Mouse (Mus musculus) embryonic facial prominence, embryonic 14.5 days (tissue): ENCODE measurements at regions not wholly inside any gene's neighbourhood (a gene's known extent, or its start where the extent isn't known, plus 50 kb on each side); places are given as distances from the start of the nearest gene placed in this dataset.

ENCODE experiments used
- ATAC-seq: fragments of 200-750 bp; cut with Nextera tagmentation; 2 replicates; pipeline ENCODE4 v1.8.0; 2017; ENCODE audit warnings: low read depth, moderate number of reproducible peaks, moderate TSS enrichment
- DNase-seq: peaks from one replicate; pipeline ENCODE4 v3.0.0-alpha.2; 2015; ENCODE audit warnings: low spot score
- H3K27ac ChIP-seq: fragments of 300-500 bp; sonication (generic); replicated peaks from 2 replicates; pipeline ENCODE4 v1.5.1; 2014; ENCODE audit warnings: low read depth, mild to moderate bottlenecking, low read length, moderate library complexity
- H3K27me3 ChIP-seq: fragments of 300-500 bp; sonication (generic); replicated peaks from 2 replicates; pipeline ENCODE4 v1.6.1; 2014; ENCODE audit warnings: low read length; ENCODE audit not compliant: control insufficient read depth, insufficient read depth
- H3K36me3 ChIP-seq: fragments of 300-500 bp; sonication (generic); 2 replicates; pipeline ENCODE4 v1.6.1; 2014; ENCODE audit warnings: low read length, mixed read lengths; ENCODE audit not compliant: control insufficient read depth, insufficient read depth
- H3K4me1 ChIP-seq: fragments of 300-500 bp; sonication (generic); 2 replicates; pipeline ENCODE4 v1.6.1; 2014; ENCODE audit warnings: antibody characterized with exemption, low read length; ENCODE audit not compliant: control insufficient read depth, insufficient read depth
- H3K4me2 ChIP-seq: fragments of 300-500 bp; sonication (generic); 2 replicates; pipeline ENCODE4 v1.6.1; 2014; ENCODE audit warnings: low read depth, mild to moderate bottlenecking, low read length, moderate library complexity, mixed read lengths
- H3K4me3 ChIP-seq: fragments of 300-500 bp; sonication (generic); 2 replicates; pipeline ENCODE4 v1.5.1; 2014; ENCODE audit warnings: low read depth, mild to moderate bottlenecking, low read length
- H3K9ac ChIP-seq: fragments of 300-500 bp; sonication (generic); 2 replicates; pipeline ENCODE4 v1.6.1; 2014; ENCODE audit warnings: low read depth, mild to moderate bottlenecking, low read length, moderate library complexity, mixed read lengths
- H3K9me3 ChIP-seq: fragments of 300-500 bp; sonication (generic); 2 replicates; pipeline ENCODE4 v1.6.1; 2016; ENCODE audit warnings: low read length; ENCODE audit not compliant: control insufficient read depth
- WGBS: fragments of 180-500 bp; shearing (Covaris S2); extraction: QIAGEN DNeasy Blood & Tissue Kit; methylation state at CpG from one replicate; pipeline ENCODE4 v1.1.7; 2014; 5-methylcytosine and 5-hydroxymethylcytosine counted together

DNA sequence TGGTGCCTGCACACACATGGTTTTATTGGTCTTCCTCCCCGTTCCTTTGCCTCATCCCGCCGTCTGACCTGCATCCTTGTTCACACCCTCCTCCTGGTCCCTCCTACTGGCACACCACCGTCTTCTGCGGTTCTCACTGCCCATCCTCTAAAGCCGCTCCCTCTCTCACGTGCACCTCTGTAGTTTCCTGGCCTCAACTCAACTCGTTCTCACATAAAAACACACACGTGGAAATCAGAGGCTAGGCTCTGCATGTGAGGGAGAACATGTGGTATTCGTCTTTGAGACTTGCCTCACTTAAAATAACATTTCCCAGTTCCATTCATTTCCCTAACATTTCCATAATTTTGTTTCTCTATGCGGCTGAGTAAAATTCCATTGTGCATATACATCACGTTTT lies 69.5 kb downstream of the Aldh8a1 start:
- H3K27ac ChIP-seq = peak overlapping the region; percentile 58

GRCm38 (mm10) chr10:21448132-21448531 lies 71.0 kb downstream of the Aldh8a1 start:
- Histone ChIP-seq H3K27ac (no peak overlapping the region), H3K27me3 (no peaks in the 10 kb centered on the region), H3K36me3 (no peaks in the 10 kb centered on the region), H3K9me3 (no peaks in the 10 kb centered on the region), H3K9ac (no peak overlapping the region), H3K4me2 (no peak overlapping the region), H3K4me1 (peaks cover 20% of the 10 kb centered on the region), H3K4me3 (no peak overlapping the region)
- WGBS = 83% methylated on average over 3 of the region's 3 CpGs
- ATAC-seq (no peak), DNase-seq (no peak)

More for the DNA sequence above, 69.5 kb downstream of the Aldh8a1 start:
- H3K9me3 ChIP-seq = no peaks in the 10 kb centered on the region
- DNase-seq (peak; percentile 74), ATAC-seq (peak; percentile 22; the same call in 1 of the 2 replicates)
- WGBS = 37% methylated on average over 12 of the region's 12 CpGs
- no peaks in the 10 kb centered on the region for H3K27me3 ChIP-seq
- H3K4me3 ChIP-seq = no peak overlapping the region
- no peaks in the 10 kb centered on the region for H3K36me3 ChIP-seq
- H3K9ac ChIP-seq = no peak overlapping the region
- no peak overlapping the region for H3K4me2 ChIP-seq
- H3K4me1 ChIP-seq = peaks cover 21% of the 10 kb centered on the region

GRCm38 (mm10) chr10:21448942-21449341 lies 71.9 kb downstream of the Aldh8a1 start:
- no peak for DNase-seq
- H3K36me3 ChIP-seq = no peaks in the 10 kb centered on the region
- H3K9me3 ChIP-seq = no peaks in the 10 kb centered on the region
- H3K27me3 ChIP-seq = no peaks in the 10 kb centered on the region
- no peak overlapping the region for H3K27ac ChIP-seq
- WGBS = 75% methylated on average over 5 of the region's 5 CpGs
- no peak overlapping the region for H3K9ac ChIP-seq
- no peak overlapping the region for H3K4me2 ChIP-seq
- no peak for ATAC-seq
- H3K4me1 ChIP-seq = peaks cover 13% of the 10 kb centered on the region; the same call in 1 of the 2 replicates
- no peak overlapping the region for H3K4me3 ChIP-seq

- H3K27me3 ChIP-seq = no peaks in the 10 kb centered on the region
- H3K36me3 ChIP-seq = no peaks in the 10 kb centered on the region
- H3K9ac ChIP-seq = no peak overlapping the region
- ATAC-seq (no peak), DNase-seq (no peak)
- H3K4me3 ChIP-seq = no peak overlapping the region
- 87% methylated on average over 2 of the region's 2 CpGs for WGBS
- no peaks in the 10 kb centered on the region for H3K9me3 ChIP-seq
- H3K27ac ChIP-seq = no peak overlapping the region
- no peak overlapping the region for H3K4me2 ChIP-seq
- peaks cover 16% of the 10 kb centered on the region; the same call in 1 of the 2 replicates for H3K4me1 ChIP-seq
Measured at GRCm38 (mm10) chr10:21452611-21453010, 75.5 kb downstream of the Aldh8a1 start.

DNA sequence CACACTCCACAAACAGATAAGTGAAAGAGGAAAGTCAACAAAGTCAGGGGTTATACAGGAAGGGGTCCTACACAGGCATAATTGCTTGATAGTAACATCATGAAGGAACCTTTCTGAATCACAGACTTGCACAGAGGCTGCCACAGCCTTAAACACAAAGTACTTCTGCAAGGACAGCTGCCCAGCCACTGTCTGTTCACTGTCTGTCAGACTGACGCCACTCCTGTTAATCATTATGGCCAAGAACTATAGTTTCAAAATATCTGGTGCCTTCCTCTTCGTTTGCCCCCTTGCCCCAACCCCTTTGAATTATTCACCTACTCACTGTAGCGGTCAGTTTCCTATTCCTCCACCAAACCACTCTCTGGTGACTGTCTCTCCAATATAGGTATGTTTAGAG lies 76.4 kb downstream of the Aldh8a1 start:
- 83% methylated on average over 3 of the region's 3 CpGs for WGBS
- H3K9me3 ChIP-seq = no peaks in the 10 kb centered on the region
- ATAC-seq (no peak), DNase-seq (no peak)
- no peak overlapping the region for H3K9ac ChIP-seq
- H3K27me3 ChIP-seq = no peaks in the 10 kb centered on the region
- H3K36me3 ChIP-seq = no peaks in the 10 kb centered on the region
- peaks cover 16% of the 10 kb centered on the region; the same call in 1 of the 2 replicates for H3K4me1 ChIP-seq
- no peak overlapping the region for H3K4me2 ChIP-seq
- no peak overlapping the region for H3K4me3 ChIP-seq
- no peak overlapping the region for H3K27ac ChIP-seq

- no peak overlapping the region for H3K27ac ChIP-seq
- H3K9ac ChIP-seq = no peak overlapping the region
- H3K9me3 ChIP-seq = no peaks in the 10 kb centered on the region
- DNase-seq = no peak
- ATAC-seq = no peak
- H3K4me2 ChIP-seq = no peak overlapping the region
- no peak overlapping the region for H3K4me3 ChIP-seq
- peaks cover 16% of the 10 kb centered on the region; the same call in 1 of the 2 replicates for H3K4me1 ChIP-seq
- no peaks in the 10 kb centered on the region for H3K27me3 ChIP-seq
- H3K36me3 ChIP-seq = no peaks in the 10 kb centered on the region
- 71% methylated on average over 5 of the region's 5 CpGs for WGBS
Measured at GRCm38 (mm10) chr10:21454153-21454552, 77.1 kb downstream of the Aldh8a1 start.

- H3K4me1 ChIP-seq = peaks cover 16% of the 10 kb centered on the region; the same call in 1 of the 2 replicates
- H3K4me3 ChIP-seq = no peak overlapping the region
- 83% methylated on average over 16 of the region's 16 CpGs for WGBS
- no peak for ATAC-seq
- H3K27me3 ChIP-seq = no peaks in the 10 kb centered on the region
- H3K27ac ChIP-seq = no peak overlapping the region
- DNase-seq = no peak
- H3K9ac ChIP-seq = no peak overlapping the region
- no peak overlapping the region for H3K4me2 ChIP-seq
- H3K9me3 ChIP-seq = no peaks in the 10 kb centered on the region
- H3K36me3 ChIP-seq = no peaks in the 10 kb centered on the region
Measured at GRCm38 (mm10) chr10:21454757-21455156, 77.7 kb downstream of the Aldh8a1 start.

DNA sequence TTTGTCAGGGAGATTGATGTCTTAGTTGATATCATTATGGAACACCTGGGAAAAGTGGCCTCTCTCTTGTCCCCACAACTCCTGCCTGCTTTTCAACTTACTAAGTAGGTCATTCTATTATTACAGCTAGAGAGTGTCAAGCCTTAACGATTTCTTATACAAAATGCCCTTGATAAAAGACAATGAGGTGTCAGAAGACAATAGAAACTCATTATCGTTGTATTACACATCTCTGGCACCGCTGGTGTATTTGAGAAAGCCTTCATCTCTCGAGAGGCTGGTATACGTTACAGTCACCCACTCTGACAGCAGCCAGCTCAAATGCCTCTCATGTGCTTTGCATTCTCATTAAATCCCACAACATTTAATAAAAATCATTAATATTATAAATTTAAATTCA lies 78.8 kb downstream of the Aldh8a1 start:
- Histone ChIP-seq H3K27ac (no peak overlapping the region), H3K4me2 (no peak overlapping the region), H3K9me3 (no peaks in the 10 kb centered on the region), H3K9ac (no peak overlapping the region), H3K4me1 (peaks cover 16% of the 10 kb centered on the region; the same call in 1 of the 2 replicates), H3K4me3 (no peak overlapping the region), H3K27me3 (no peaks in the 10 kb centered on the region), H3K36me3 (no peaks in the 10 kb centered on the region)
- ATAC-seq (no peak), DNase-seq (no peak)
- 57% methylated on average over 5 of the region's 5 CpGs for WGBS

GRCm38 (mm10) chr10:21456359-21456758 lies 79.3 kb downstream of the Aldh8a1 start:
- H3K4me3 ChIP-seq = no peak overlapping the region
- H3K36me3 ChIP-seq = no peaks in the 10 kb centered on the region
- H3K27ac ChIP-seq = peak overlapping the region; percentile 48; the same call in 1 of the 2 replicates
- DNase-seq (no peak), ATAC-seq (no peak)
- no peaks in the 10 kb centered on the region for H3K27me3 ChIP-seq
- 43% methylated on average over 3 of the region's 3 CpGs for WGBS
- no peaks in the 10 kb centered on the region for H3K9me3 ChIP-seq
- H3K4me2 ChIP-seq = no peak overlapping the region
- H3K9ac ChIP-seq = no peak overlapping the region
- H3K4me1 ChIP-seq = peaks cover 16% of the 10 kb centered on the region; the same call in 1 of the 2 replicates
